Mouse (Mus musculus) layer of hippocampus, adult 9-10 months (tissue): Measurements from ENCODE around the gene P4ha1.

Experiments
- DNase-seq: peaks from one replicate; pipeline ENCODE4 v3.0.0; 2022; ENCODE audit warnings: low spot score

Gene P4ha1

DNA sequence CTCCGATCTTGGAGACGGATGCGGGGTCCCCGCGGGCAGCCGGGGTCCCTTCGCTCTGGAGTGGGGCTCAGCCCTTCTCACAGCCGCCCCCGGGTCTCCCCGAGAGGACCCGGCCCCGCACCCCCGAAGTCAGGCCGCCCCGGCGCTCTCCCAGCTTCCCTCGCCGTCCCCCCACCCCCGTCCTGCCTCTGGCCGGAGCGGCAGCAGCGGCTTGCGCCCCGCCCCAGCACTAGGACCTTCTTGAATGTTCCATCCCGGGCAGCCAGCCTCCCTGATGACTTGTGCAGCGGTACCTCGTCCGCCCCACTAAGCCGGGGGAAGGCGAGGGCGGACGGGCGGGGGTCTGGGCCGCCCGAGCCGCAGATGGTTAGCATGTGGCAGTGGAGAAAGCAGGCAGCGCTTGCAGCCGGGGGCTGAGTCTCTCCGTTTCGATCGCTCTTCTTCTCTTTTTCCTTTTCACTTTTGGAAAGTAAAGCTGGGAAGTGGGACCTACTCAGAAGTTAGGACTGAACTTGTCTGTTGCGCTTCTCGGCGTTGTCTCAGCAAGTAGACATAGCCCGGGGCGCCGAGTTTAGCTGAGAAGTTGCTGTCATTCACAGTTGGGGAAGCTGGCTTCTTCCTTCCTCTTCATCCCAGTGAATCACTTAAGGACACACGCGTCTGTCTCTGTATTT is 529 bp downstream of the P4ha1 start:
- no peak for DNase-seq

DNA sequence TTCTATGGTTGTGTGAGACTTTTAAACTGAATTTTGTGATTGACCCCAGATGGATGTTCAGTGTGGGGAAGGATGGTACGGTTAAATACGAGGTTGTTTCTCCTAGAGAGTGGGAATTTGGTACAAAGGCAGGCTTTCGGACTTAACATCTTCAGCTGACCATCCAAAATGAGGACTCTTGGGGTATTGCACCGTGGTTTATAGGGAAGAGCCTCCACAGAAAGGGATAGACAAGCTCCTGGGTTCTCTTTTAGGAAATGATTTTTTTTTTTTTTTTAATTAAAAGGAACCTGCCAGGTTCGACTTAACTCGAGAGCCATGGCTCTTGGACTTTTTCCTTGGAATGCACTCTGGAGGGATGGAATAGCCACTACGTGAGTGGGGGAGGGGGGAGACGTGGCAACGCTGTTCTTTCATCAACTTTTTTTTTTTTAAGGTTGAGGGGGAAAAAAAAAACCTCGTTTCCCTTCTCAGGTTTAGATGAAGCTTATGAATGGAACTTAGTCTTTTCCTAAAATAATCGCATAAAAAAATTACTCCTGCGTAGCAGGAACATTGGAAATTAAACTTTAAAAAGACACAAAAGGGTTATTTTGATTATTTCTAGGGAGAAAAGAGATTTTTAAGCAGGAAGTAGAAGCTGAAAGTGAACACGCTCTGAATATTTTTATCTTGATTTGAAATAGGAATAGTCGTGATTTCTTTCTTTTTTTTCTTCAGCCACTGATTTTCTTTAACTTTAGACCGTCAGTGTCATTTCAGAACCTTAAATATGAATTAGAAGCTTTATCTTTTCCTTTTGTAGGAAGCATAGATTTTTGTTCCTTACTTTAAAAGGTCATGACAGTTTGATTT is 1.4 kb downstream of the P4ha1 start:
- DNase-seq = no peak

DNA sequence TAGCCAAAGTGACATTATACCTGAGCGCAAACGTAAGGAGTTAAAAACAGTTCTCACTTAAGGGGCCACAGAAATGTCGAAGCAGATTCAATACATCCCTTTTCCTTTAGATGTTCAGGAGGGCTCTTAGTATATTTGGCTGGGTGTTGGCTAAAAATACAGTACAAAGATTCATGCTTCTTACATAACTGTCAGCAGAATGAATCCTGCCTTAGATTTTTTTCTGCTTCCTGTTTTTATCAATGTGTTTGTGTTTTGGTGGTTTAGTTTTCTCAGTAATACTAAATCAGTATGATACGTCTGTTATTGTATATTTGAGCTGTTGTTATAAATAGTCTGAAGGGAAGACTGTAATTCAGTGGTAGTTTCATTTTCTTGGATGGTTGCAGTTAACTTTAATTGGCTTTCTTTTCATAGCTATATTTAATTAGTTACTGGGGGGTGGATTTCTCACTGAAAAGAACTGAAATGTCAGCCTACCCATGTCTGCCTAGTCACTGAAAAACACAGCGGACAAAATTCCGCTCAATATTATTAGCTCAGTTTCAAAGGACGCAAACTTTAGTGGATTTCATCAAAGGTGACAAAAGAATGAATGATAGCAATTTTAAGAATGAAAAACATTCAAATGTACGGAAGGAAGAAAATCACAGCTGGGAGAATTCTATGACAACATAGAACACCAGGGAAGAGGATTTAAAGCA is 3.7 kb downstream of the P4ha1 start:
- DNase-seq = no peak

DNA sequence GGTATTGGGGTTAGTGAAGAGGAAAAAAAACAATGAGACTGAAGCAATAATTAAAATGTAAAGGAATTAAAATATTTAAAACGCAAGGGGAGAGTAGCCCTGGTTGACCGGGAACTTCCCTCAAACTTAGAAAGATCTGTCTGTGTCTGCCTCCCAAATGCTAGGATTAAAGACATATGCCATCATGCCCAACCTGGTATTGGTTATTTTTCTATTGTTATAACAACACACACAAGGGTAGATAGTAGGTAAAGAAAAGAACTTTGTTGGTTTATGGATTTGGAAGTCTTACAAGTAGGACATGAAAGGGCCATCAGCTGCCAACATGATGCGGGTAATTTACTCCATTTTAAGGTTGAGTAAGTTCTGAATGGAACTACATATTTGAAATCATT is 4.2 kb downstream of the P4ha1 start:
- no peak for DNase-seq

DNA sequence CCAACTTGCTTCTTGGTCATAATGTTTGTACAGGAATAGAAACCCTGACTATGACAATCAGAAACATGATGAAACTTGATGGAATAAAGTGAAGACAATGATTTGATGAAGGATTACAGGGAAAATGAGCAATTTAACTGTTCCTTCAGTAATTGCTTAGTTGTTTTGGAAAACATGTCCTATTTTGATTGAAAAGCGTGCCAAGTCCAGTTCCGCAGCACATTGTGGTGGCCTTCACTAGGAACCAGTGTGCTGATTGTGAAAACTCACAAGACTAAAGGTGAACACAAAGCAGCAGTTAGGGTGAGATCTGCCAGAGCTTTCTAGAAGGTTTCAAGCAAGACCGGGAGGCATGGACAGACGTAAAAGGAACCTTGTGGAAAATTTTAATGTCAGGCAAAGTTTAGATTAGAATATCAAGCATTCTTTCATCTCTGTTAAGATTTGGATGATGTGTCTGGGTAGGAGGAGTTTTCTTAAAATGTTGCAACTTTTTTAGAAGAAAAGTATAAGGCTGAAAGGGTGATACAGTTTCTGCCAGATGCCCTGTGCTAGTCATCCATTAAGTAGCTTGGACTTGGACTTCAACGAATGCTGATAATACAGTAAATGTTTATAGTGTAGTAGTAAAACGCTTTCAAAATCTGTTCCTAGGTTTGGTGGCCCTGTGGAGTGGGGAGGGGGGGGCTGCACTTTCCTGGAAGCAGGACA is 8.6 kb downstream of the P4ha1 start:
- no peak for DNase-seq

DNA sequence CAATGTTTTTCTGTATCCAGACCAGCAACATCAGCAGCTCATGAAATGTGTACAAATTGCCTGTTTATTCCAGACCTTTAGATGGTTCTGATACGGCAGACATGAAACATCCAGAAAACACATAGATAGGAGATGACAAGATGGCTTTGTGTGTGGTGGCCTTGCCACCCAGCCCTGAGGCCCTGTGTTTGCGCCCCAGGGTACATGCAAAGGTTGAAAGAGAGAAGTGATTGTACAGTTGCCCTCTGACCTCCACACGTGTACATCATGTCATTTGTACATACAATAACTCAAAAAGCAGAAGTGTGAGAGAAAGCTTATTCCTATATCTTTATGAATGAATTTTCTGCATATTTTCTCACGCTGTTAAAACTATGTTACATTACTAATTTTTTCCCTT is 10.3 kb downstream of the P4ha1 start:
- no peak for DNase-seq

DNA sequence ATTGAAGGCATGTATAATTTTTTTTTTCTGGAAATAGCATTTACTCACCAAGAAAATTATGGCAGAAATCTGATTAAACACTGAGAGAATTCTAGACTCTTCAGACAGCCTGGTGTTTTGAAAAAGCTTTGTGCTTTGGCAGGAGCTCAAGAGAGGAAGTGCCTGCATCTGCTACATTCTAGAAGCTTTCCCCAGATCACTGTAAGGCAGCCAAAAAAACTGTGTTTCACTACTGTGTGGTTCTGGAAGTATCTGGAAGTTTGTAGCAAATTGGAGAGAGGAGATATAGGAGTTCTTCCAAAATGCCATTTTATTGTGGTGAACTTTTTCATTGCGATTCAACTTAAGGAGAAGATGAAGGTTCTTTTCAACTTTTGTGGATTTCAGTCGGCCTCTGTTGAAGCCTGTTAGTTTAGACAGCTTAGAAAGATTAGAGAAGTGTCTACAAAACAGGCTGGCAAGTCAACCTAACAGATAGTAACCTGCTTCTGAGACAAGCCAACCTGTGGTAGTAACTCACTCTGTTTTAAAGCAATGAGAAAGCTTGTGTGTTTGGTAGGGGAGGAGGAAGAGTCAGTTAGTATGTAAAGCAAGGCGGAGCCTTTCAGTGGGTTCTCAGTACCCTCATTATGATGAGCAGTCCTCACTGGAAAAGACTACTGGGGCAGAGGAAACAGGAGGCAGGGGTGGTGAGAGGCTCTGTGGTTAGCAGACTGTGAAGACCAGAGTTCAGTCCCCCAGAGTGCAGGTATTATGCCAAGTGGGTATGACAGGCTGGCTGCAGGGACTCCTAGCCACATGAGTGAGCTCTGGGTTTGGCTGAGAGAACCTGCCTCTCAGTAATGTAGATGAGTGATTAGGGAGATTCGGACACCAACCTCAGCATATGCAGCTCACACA is 12.1 kb downstream of the P4ha1 start:
- peak; percentile 71 for DNase-seq

DNA sequence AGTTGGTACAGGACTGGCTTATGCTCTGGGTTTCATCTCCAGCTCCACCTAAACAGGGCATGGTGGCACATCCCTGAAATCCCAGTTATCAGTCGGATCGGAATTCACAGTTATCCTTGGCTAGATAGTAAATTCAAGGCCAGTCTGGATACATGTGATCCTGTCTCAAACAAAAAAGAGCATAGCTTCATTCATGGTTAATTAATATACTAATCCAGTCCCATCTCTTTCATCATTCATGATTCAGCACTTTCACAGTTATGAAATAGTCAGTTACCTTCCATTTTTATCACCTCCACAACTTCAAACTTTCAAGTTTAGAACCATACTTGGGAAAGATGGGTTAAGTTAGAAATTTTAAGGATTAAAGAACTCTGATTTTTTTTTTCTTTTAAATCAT is 13.0 kb downstream of the P4ha1 start:
- no peak for DNase-seq

DNA sequence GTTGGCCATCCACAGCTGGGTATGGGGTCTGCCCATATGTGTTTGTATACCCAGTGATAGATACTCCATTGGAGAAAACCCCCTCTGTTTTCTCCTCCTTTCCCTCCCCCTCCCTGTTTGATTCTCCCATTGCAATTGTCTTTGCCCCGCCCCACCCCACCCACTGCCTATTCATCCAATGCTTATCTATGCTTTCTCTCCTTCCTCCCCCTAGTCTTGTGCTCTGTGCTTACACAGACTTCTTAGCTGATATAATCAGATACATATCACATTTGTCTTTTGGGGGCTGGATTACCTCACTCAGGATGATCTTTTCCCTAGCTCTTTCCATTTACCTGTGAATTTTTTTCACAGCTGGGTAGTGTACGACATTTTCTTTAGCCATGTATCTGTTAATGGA is 23.5 kb downstream of the P4ha1 start:
- no peak for DNase-seq

DNA sequence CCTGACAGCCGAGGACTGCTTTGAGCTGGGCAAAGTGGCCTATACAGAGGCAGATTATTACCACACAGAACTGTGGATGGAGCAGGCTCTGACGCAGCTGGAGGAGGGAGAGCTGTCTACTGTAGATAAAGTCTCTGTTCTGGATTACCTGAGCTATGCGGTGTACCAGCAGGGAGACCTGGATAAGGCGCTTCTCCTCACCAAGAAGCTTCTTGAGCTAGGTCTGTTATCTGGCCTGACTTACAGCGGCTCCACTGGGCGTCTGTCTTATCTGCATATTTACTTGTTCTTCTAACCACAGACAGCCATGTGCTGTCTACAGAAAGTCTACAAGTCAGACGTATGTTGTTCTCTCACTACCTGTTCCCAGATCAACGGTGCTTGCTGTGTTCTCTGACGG is 25.1 kb downstream of the P4ha1 start:
- DNase-seq = no peak

DNA sequence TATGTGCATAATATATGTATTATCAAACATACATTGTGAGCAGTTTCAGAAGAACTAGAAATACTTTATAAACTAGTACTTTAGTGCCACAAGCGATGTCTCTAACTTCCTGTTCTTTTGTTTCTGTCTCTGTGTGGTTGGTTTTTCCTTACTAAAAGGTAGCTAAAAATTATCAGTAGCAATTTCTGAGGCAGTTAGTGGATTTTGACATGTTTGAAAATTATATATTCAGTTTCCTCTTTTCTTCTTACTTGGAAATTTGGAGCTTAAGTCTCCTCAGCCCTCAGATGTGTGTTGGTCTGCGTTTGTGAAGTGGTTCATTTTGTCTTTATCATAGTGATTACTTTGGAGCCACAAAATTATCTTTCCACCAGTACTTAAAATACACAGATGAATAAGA is 26.4 kb downstream of the P4ha1 start:
- DNase-seq = no peak

DNA sequence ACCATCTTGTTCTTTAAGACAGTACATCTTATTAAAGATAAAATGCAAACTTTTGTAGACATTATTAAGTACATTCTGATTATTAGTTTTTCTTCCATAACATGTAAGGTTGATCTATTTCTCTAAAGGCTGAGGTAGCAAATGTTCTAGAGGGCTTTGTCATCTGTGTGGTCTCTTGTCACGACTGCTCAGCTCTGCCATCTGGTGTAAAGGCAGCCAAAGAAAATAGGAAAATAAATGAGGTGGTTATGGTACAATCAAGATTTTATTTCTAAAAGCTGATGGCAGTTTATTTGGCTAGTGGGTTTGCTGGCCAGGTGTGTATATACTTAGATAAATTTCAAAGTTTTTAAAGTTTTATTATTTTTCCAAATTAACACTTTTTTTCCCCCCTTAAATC is 30.0 kb downstream of the P4ha1 start:
- no peak for DNase-seq

DNA sequence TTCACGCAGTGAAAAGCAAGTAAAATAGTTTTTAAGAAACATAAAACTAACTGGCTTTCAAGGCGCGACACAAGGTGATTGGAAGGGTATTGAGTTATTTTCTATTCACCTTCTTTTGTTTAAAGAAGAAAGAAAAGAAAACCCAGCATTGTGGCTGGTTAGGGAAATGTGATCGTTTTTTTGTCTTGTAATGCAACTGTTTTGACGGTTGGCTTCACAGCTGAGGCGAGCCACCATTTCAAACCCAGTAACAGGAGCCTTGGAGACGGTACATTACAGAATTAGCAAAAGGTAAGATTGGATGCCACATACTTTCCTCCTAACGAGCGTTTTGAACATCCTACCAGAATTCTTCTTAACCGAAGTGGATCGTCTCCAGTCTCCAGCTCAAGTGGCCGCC is 31.0 kb downstream of the P4ha1 start:
- no peak for DNase-seq

DNA sequence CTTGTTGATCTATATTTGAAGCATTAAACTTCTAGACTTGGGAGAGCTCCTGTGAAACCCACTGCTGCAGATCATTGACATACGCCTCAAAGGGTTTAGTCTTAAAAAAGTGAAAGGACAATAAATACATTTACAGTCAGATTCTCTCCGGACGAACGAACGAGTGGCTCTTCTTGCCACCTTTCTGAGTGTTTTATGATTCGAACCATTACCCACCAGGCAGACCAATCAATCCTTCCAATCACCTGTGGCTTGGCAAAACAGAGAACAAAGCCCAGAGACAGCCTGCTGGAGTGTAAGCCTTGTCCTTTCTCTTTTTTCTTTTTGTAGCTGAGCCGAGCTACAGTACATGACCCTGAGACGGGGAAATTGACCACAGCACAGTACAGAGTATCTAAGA is 31.9 kb downstream of the P4ha1 start:
- no peak for DNase-seq

DNA sequence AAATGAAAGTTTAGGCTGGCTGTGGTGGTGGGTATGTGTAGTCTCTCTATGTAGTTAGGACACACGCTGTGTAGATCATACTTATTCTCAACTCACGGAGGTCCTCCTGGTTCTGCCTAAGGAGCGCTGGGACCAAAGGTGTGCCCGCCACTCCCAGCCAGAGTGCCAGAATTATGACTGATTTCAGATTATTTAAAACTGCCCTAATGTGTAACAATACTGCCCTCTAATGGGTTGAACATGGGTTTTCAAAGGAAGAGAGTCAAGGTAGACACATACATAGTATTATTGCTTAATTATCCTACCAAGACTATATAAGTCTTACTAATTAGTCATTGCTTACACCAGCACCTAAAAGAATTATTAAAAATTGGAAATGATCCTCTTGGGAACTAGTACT is 35.6 kb downstream of the P4ha1 start:
- DNase-seq = no peak

DNA sequence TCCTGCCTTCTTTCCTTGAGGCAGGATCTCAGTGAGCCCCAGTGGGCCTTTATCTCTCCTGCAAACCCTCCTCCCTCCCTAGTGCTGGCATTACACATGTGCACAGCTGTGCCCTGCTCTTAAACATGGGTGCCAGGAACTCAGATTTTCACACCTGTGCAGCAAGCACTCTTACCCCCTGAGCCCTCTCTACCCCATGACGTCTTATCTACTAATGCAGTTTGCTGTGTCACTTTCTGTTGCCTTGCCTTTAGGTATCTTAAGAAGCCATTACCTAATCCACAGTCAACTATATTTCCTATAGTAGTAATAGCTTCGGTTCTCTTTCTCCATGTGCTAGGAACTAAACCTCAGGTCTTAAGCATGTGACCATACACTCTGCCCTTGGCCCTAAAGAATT is 40.1 kb downstream of the P4ha1 start:
- no peak for DNase-seq

DNA sequence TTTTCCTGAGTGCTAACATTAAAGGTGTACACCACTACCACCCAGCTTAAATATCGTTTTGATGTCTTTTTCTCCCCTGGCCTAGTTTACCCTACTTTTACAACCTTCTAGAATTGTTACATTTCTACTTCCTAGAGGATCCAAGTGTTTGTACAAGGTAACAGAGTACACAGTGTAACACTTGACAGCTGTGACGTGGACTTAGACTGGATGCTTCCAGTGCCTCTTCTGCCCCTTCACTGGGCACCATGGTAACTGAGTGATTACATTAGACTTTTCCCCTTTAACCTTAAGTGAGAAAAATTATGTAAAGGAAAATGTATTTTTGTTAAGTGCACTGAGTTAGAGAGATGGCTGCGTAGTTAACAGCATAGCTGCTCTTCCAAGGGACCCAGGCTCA is 41.5 kb downstream of the P4ha1 start:
- DNase-seq = no peak

DNA sequence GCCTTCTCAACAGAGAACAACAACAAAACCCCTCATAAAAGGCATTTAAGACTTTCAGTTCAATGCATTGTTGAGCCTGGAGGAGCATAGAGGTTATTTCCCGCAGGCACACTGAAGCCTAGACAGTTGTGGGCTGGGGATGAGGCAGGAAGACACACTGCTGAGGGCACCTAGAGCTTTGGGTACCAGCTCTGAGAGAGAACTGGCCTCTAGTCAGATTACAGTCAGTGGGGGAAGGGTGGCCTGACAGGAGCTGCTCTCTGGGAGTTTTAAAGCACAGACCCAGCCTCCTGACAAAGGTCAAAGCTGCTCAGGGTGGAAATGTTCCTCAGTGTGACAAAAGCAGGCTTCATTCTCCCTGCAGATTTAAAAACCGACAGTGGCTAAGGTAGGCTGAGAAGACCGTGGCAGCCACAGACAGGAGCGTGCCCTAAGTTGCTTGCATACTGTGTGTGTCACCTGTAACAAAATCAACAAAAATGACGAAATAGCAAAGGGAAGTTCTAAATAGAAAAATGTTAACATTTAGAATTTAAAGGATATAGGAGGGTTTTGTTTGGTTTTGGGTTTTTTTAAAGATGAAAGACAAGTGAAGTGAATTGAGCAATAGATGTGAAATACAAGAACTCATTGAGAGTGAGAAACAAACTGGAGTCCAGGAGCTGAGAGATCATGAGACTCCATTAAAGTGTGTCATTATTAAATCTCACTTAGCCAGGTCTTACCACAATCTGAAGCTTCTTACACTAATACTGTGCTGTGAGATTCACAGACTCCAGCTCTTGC is 42.9 kb downstream of the P4ha1 start:
- no peak for DNase-seq

DNA sequence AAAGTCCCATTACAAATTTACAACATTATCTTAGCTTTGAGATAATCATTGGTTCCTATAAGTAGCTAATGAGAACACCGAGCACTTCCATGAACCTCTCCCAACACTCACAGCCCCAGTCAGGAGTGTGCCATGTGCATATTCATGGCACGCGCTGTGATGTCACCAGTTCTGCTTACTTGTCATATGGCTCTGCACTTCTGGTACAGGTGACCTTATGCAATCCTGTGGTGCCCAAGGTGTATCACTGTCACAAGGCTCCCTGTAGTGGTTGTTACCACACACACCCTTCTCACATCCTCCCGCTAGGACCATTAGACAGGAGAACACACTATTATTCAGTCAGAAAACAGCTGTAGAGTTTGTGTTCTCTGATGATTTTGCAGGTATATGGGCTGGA is 43.6 kb downstream of the P4ha1 start:
- DNase-seq = no peak

DNA sequence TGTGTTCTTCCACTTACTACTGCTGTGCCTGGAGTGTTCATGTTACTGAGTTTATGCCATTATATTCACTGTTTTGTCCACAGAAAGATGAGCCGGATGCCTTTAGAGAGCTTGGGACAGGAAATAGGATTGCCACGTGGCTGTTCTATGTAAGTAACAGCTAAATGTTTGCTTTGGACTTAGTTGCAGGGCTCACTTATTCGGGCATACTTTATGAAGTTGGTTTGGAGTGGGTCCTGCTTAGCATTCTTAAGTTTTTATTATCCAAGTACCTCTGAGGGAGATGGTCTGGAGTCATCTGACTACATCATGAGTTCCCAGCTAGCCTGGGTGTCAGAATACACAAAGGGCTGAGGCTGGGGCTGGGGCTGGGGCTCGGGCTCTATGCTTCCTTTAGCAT is 44.1 kb downstream of the P4ha1 start:
- no peak for DNase-seq

DNA sequence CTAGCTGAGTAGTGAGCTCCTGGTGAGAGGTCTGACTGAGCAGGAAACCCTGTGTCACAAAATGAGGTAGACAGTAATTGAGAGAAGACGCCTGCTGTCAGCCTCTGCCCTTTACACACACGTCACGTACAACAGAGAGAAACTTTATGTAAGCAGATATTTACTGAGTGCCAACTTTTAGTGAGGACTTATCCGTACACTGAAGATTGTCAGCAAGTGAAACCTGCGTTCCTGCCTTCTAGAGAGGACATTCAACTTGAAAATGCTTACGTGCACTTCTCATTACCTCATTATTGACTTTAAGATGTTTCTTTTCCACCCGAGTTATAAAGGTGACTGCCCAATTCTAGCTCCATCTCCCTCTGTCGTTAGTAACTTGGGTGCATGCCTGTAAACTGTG is 45.6 kb downstream of the P4ha1 start:
- DNase-seq = no peak
